Mouse (Mus musculus) skeletal muscle tissue, adult 2 months (tissue): ENCODE measurements at regions not wholly inside any gene's neighbourhood (a gene's known extent, or its start where the extent isn't known, plus 50 kb on each side); places are given as distances from the start of the nearest gene placed in this dataset.
A peak's percentile ranks its signal among the peaks of the same experiment; 100 is the strongest.

Experiments used
- DNase-seq: peaks from one replicate; pipeline ENCODE4 v3.0.0-alpha.2; 2012; ENCODE audit warnings: low read depth, low spot score

- DNase-seq, result no peak
Observed at GRCm38 (mm10) chr10:23488996-23489395, 138.4 kb upstream of the Eya4 start.

GRCm38 (mm10) chr10:23480474-23480873, 129.9 kb upstream of the Eya4 start:
- no peak for DNase-seq

GRCm38 (mm10) chr10:23478902-23479301, 128.3 kb upstream of the Eya4 start:
- DNase-seq, result no peak

- DNase-seq, result no peak
Observed at GRCm38 (mm10) chr10:23477104-23477503, 126.5 kb upstream of the Eya4 start.

GRCm38 (mm10) chr10:23450997-23451396, 100.4 kb upstream of the Eya4 start:
- DNase-seq, result no peak

GRCm38 (mm10) chr10:23450647-23450979, 100.0 kb upstream of the Eya4 start:
- DNase-seq, result no peak

GRCm38 (mm10) chr10:23449860-23450646, 99.5 kb upstream of the Eya4 start:
- peak; percentile 26 for DNase-seq

GRCm38 (mm10) chr10:23448976-23449859, 98.6 kb upstream of the Eya4 start:
- DNase-seq, result no peak

GRCm38 (mm10) chr10:23430376-23430775, 79.8 kb upstream of the Eya4 start:
- DNase-seq, result no peak

GRCm38 (mm10) chr10:23413794-23414518, 63.4 kb upstream of the Eya4 start:
- DNase-seq, result no peak

- peak; percentile 21 for DNase-seq
Observed at GRCm38 (mm10) chr10:23403351-23403938, 52.9 kb upstream of the Eya4 start.
